Mouse (Mus musculus) CD8-positive naive resting alpha-beta T cell, adult 2 months (primary cell): ENCODE data around the gene Zbtb8b.
A peak's percentile ranks its signal among the peaks of the same experiment; 100 is the strongest.
"Not testable (repeated sequence)": the region's sequence is repeated elsewhere in the genome, so short reads cannot be mapped to it uniquely, and the experiment has no call there.

Experiments used
- DNase-seq, 2 experiments: peaks; one replicate each; pipeline ENCODE4 v3.0.0; 2022; ENCODE audit warnings: low read depth in 2 of 2, low spot score in 2 of 2

Gene Zbtb8b

DNA sequence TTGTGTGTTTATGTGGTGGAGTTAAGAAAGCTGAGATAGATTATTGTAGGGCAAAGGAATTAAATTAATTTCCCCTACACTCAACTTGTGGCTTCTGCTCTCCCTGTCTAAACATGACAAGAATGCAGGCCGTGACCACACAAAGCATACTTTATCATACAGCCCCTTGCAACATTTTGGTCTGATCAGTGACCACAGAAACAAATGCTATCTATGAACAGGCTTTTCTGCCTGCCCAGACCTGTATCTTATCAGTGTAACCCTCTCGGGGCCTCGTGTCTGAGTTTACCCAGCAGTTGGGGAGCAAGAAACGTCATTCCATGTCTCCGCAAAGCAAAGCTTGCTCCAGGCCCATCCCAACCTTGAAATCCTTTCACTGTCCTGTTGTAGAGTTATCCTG is 24.2 kb downstream of the Zbtb8b start:
- DNase-seq = no peak

- DNase-seq = no peak
Observed at GRCm38 (mm10) chr4:129415892-129416291, 24.8 kb downstream of the Zbtb8b start.

GRCm38 (mm10) chr4:129410991-129411390 is 29.7 kb downstream of the Zbtb8b start:
- DNase-seq = no peak

- DNase-seq = not testable (repeated sequence)
Observed at GRCm38 (mm10) chr4:129410532-129410931, 30.1 kb downstream of the Zbtb8b start.

DNA sequence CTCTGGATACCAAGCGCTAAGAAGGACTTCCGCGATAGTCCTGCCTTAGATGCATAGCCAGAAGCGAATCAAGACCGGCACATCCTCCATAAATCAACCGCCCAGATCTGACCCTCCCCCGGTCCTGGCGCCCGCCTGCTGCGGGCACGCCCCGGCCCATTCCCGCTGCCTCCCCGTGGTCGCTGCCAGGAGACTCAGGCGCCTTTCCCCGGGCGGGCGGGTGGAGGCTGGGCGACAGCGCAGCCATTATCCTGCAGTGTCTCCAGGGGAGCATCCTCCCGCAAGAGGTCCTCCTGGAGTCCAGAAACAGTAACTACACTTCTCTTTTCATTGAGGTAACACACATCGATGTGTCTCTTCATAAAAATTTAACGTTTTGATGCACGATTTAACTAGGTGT is 34.2 kb downstream of the Zbtb8b start:
- DNase-seq = peak; percentile 18 to 50

- DNase-seq = no peak
Observed at GRCm38 (mm10) chr4:129399813-129400212, 40.8 kb downstream of the Zbtb8b start.

- DNase-seq = no peak
Observed at GRCm38 (mm10) chr4:129396960-129397359, 43.7 kb downstream of the Zbtb8b start.

DNA sequence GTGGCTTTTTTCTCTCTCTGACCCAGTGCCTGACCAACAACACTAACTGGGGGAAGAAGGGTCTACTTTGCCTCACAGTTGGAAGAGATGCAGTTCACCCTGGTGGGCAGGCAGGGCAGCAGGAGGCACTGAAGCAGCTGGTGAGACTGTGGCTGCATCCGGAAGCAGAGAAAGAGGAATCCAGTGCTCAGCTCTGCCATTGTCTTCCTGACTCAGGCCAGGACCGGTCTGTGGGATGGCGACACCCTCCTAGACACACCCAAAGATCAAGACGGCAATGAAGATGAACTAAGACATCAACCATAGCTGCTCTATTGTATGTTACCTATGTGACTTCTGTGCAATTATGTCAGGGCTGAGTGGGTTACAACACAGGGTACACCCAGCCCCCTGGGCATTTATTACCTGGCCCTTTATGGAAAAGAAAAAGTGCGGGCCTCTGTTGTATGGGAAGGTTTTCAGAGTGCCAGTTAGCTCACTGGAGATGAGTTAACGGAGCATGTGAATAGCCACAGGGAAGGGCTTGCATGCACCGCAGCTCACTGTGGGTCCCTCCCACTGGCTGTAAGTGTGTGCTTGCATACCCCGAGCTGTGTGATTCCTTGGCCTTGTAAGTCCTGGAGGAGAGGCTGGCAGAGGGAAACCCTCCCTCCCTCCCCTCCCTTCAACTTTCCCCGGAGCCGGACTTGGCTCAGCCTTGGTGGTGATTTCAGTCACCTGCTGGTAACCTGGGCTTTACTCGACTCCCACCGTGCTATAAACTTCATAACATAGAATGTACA is 46.4 kb downstream of the Zbtb8b start:
- no peak for DNase-seq

DNA sequence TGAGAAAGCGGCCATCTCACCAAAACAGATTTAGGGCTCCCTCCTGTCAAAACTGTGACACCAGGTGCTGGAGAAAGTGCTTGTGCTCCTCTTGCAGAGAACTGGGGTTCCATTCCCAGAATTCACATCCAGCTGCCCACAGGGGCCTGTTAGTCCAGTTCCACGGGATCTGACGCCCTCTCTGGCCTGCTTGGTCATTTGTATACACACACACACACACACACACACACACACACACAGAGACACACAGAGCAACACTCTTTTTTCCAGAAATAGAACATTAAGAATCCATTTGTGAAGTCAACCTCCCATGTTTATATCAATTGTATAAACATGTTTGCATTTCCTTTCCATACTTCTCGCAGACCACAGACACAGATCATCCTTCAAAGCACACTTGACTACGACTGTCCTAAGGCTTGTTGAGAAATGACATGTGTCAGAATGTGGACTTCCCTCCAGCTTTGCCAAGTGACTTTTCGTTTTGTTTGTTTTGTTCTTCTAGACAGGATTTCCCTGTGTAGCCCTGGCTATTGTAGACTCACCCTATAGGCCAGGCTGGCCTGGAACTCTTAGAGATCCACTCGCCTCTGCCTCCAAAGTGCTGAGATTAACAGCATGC is 49.6 kb downstream of the Zbtb8b start:
- no peak for DNase-seq

DNA sequence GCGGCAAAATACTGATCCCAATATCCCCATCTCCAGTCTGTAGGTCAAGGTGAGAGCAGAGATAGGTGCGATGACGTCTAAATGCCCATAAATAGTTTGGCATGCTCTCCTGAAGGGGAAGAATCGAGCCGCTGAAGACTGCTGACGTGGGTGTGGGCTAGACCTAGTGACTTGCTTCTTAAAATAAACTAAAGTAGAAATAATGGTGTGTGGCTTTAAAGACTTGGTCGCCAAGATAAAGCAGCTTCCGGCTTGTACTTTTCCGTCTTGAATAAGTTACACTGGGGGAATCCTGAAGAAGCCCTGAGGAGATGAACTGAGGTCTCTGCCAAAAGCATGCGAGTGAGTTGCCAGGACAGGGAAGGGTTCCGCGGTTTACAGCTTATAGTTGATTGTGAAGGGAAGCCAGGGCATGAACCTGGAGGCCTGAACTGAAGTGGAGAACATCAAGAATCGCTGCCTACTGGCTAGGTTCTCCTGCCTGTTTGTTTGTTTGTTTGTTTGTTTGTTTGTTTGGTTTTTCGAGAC is 50.4 kb downstream of the Zbtb8b start:
- DNase-seq = no peak

GRCm38 (mm10) chr4:129388404-129388803 is 52.2 kb downstream of the Zbtb8b start:
- no peak for DNase-seq

GRCm38 (mm10) chr4:129386989-129387388 is 53.7 kb downstream of the Zbtb8b start:
- DNase-seq = no peak

DNA sequence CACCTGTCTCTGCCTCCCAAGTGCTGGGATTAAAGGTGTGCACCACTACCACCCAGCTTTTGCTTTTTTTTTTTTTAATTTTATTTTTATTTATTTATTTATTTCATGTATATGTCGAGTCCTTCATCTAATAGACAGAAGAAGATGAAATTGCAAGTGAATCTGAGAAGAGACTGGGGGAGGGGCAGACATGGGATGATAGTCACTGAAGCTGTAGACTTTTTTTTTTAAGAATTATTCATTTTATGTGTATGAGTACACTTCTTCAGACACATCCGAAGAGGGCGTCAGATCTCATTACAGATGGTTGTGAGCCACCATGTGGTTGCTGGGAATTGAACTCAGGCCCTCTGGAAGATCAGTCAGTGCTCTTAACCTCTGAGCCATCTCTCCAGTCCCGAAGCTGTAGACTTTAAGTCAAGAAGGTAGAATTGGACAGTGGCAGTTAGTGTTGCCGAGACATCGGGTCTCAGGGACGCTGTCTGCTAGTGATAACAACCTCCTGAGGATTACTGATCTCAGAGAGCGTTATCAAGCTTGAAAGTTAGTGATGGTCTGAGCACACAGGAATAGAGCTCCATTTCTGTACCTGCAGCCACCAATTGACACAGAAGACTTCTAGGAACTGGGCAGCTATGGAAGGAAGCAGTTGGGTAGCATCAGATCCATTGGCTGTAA is 54.2 kb downstream of the Zbtb8b start:
- DNase-seq = no peak

- DNase-seq = no peak
Observed at GRCm38 (mm10) chr4:129385685-129386084, 55.0 kb downstream of the Zbtb8b start.

DNA sequence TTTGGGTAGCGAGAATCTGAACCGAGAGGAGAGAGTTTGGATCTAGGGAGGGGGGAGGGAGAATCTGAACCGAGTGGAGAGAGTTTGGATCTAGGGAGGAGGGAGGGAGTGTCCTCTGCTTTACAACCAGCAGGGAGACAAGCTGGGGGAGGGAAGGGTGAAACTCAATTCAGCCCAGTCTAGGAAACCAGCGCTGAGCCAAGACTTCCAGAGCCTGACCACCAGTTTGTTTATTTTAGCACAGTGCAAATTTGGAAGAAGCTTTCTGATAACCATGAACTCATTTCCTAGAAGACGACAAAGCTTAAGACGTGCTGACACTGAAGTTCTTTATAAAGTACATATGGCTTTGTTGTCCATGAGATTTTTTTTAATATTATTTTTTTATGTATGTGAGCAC is 56.2 kb downstream of the Zbtb8b start:
- DNase-seq = no peak

DNA sequence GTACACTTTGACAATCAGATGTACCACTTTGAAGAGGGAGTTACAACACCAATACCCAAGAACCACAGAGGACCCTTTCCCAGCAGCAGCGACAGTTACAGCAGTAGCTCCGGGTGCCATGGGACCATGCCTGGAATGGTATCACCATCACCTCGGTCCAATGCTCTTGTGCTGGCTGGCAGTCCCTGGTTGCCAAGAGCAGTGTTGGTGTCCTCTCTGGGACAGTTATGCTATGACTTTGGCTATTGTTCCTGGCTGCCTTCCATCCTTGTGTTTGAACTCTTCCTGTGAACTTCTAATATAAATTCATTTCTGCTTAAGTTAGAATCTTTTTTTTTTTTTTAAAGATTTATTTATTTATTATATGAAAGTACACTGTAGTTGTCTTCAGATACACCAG is 57.1 kb downstream of the Zbtb8b start:
- DNase-seq = no peak

DNA sequence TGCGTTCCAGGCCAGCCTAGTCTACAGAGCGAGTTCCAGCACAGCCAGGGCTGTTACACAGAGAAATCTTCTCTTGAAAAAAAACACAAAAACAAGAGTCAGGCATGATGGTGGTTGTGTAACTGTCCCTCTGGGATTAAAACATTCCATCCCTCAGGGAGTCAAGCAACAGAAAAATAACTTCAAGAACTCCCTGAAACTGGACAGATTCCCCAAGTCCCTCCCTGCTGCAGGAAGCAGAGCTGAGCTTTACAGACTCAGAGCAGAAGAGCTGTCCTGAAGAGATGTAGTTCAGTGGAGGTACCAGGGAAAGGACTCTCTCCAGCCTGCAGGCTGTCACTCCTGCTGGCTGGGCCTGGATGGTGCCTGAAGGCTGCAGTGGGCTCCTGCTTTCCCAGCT is 58.2 kb downstream of the Zbtb8b start:
- no peak for DNase-seq

GRCm38 (mm10) chr4:129382029-129382428 is 58.6 kb downstream of the Zbtb8b start:
- DNase-seq = no peak

- no peak for DNase-seq
Observed at GRCm38 (mm10) chr4:129381148-129381547, 59.5 kb downstream of the Zbtb8b start.

DNA sequence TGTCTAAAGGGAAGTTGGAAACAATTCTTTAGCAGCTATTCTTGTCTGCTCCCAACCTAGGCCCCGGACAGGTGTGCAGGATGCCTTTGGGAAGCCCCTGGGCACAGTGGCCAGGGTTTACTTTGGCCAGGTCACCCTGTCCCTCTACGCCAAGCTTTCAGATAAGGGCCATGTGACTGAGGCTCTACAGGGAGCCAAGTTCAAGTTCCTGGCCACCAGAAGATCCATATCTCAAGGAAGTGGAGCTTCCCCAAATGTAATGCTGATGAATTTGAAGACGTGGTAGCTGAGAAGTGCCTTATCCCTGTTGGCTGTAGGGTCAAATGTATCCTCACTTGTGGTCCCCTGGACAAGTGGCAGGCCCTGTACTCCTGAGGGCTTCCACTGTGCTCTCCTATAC is 60.8 kb downstream of the Zbtb8b start:
- DNase-seq = no peak

DNA sequence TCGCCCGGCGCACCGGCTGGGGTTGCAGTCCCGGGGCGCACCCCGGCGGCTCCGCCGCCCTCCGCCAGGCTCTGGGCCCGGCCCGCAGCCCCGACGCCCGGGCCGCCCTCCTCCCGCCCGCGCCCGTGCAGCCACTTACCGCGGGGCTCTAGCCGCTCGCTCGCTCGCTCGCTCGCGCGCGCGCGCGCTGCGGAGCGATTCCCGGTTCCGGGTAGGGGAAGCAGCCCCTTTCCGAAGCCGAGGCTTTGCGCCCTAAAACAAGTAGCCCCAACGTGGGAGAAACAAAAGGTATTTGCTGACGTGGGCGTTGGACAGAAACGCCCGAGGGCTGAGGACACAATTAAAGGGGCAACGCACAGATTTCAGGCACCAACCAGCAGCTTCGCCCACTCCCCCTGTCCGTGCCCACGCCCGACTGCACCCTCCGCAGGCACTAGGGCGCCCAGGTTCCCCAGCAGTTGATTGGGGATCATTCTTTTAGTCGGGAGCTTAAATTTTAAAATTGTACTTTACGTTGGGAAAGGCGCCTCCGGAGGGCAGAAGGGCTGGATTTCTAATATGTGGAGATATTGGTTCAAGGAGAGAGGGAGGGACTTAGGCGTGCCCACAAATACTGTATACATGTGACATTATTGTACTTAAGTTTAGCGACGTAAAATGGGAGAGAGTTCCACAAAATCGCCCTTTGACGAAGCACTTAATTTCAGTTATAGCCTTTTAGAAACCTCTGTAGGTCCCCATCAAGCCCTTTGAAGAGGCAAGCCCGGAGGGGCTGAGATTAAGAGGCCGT is 62.9 kb downstream of the Zbtb8b start, which contains the start of gene Zbtb8a:
Zbtb8a (minus strand) TSS at position 516 of the 790 bp plus-strand sequence.
- DNase-seq = peak; percentile 13 to 19
